Mouse (Mus musculus) intestine, embryonic 16.5 days (tissue): Measurements from ENCODE around the gene Srsf1. TPM values are rescaled to one million over a fixed set of nuclear protein-coding genes. Genes with fewer than 3 reads are reported as not detected.
A peak's percentile ranks its signal among the peaks of the same experiment; 100 is the strongest.

Experiments used
- ATAC-seq: fragments of 200-750 bp; cut with Nextera tagmentation; 2 replicates; pipeline ENCODE4 v1.8.0; 2017; ENCODE audit warnings: moderate TSS enrichment, moderate library complexity
- H3K27ac ChIP-seq: fragments of 300-500 bp; sonication (generic); 2 replicates; pipeline ENCODE4 v1.5.1; 2014; ENCODE audit warnings: mild to moderate bottlenecking, low read length
- H3K27me3 ChIP-seq: fragments of 300-500 bp; sonication (generic); replicated peaks from 2 replicates; pipeline ENCODE4 v1.6.1; 2014; ENCODE audit warnings: low read length, control low read depth, mixed read lengths; ENCODE audit not compliant: control insufficient read depth, insufficient read depth
- H3K36me3 ChIP-seq: fragments of 300-500 bp; sonication (generic); 2 replicates; pipeline ENCODE4 v1.6.1; 2014; ENCODE audit warnings: low read length, control low read depth; ENCODE audit not compliant: control insufficient read depth, insufficient read depth
- H3K4me1 ChIP-seq: fragments of 300-500 bp; sonication (generic); 2 replicates; pipeline ENCODE4 v1.6.1; 2014; ENCODE audit warnings: low read length, control low read depth, mixed read lengths; ENCODE audit not compliant: control insufficient read depth, insufficient read depth
- H3K4me2 ChIP-seq: fragments of 300-500 bp; sonication (generic); 2 replicates; pipeline ENCODE4 v1.6.1; 2014; ENCODE audit warnings: low read depth, low read length, control low read depth
- H3K4me3 ChIP-seq: fragments of 300-500 bp; sonication (generic); 2 replicates; pipeline ENCODE4 v1.5.1; 2014; ENCODE audit warnings: mild to moderate bottlenecking, low read length
- H3K9ac ChIP-seq: fragments of 300-500 bp; sonication (generic); 2 replicates; pipeline ENCODE4 v1.6.1; 2014; ENCODE audit warnings: low read depth, low read length
- H3K9me3 ChIP-seq: fragments of 300-500 bp; sonication (generic); 2 replicates; pipeline ENCODE4 v1.6.1; 2016; ENCODE audit warnings: low read length, control low read depth; ENCODE audit not compliant: control insufficient read depth
- WGBS: fragments of 180-500 bp; shearing (Covaris S2); extraction: QIAGEN DNeasy Blood & Tissue Kit; methylation state at CpG from one replicate; pipeline ENCODE4 v1.1.7; 2014; 5-methylcytosine and 5-hydroxymethylcytosine counted together
- polyA plus RNA-seq: library from polyadenylated mRNA; unstranded; fragments of >200 nt; fragmentation: Nextera tagmentation; extraction: Ambion mirVana; gene quantifications from 2 replicates; pipeline ENCODE4 v1.2.1, GENCODE M21; 2015

Gene Srsf1
- polyA plus RNA-seq, 1 experiment from 2014 or later, result 170 TPM

GRCm38 (mm10) chr11:88047871-88048531, 828 bp downstream of the Srsf1 start:
- Histone ChIP-seq H3K9me3 (no peaks in the 10 kb centered on the region), H3K36me3 (0 out of 2 replicates have a peak, but pooled peaks cover 2% of the 10 kb centered on the region), H3K27ac (peak overlapping the region; percentile 100), H3K9ac (peak overlapping the region; percentile 100), H3K4me1 (peaks cover 17% of the 10 kb centered on the region), H3K4me2 (peak overlapping the region; percentile 63), H3K4me3 (peak overlapping the region; percentile 97), H3K27me3 (no peaks in the 10 kb centered on the region)
- ATAC-seq, result peak; percentile 60
- WGBS, result under 1% methylated on average over 71 of the region's 76 CpGs

GRCm38 (mm10) chr11:88048961-88049670, 1.9 kb downstream of the Srsf1 start:
- Histone ChIP-seq H3K27ac (no peak overlapping the region), H3K27me3 (no peaks in the 10 kb centered on the region), H3K4me1 (peaks cover 17% of the 10 kb centered on the region), H3K36me3 (0 out of 2 replicates have a peak, but pooled peaks cover 2% of the 10 kb centered on the region), H3K4me3 (peak overlapping the region; percentile 97), H3K9ac (peak overlapping the region; percentile 100), H3K9me3 (no peaks in the 10 kb centered on the region), H3K4me2 (peak overlapping the region; percentile 63)
- 8% methylated on average over 26 of the region's 26 CpGs for WGBS
- ATAC-seq, result no peak

DNA sequence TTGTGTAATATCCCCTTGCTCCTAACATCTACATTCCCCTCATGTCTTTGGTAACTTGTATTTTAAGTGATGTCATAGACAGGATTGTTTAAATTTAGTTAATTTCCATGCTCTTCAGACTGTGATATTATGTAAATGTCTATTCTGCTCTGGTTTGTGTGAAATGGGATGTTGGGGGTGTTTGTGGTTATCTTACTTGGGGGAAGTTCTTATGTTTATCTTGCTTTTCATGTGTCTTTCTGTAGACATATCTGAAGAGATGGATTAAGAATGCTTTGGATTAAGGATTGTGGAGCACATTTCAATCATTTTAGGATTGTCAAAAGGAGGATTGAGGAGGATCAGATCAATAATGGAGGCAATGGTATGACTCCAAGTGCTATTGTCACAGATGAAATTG, 2.6 kb downstream of the Srsf1 start:
- Histone ChIP-seq H3K4me3 (peak overlapping the region; percentile 97; the same call in 1 of the 2 replicates), H3K4me1 (peaks cover 17% of the 10 kb centered on the region), H3K27ac (no peak overlapping the region), H3K9ac (peak overlapping the region; percentile 29; the same call in 1 of the 2 replicates), H3K9me3 (no peaks in the 10 kb centered on the region), H3K27me3 (no peaks in the 10 kb centered on the region), H3K36me3 (0 out of 2 replicates have a peak, but pooled peaks cover 2% of the 10 kb centered on the region), H3K4me2 (peak overlapping the region; percentile 63)
- no peak for ATAC-seq

- ATAC-seq, result no peak
- H3K27ac ChIP-seq, result no peak overlapping the region
- H3K4me1 ChIP-seq, result peaks cover 10% of the 10 kb centered on the region
- no peaks in the 10 kb centered on the region for H3K27me3 ChIP-seq
- H3K9ac ChIP-seq, result no peak overlapping the region
- 85% methylated on average over 4 of the region's 4 CpGs for WGBS
- H3K9me3 ChIP-seq, result no peaks in the 10 kb centered on the region
- 0 out of 2 replicates have a peak, but pooled peaks cover 2% of the 10 kb centered on the region for H3K36me3 ChIP-seq
- H3K4me3 ChIP-seq, result no peak overlapping the region
- no peak overlapping the region for H3K4me2 ChIP-seq
These were observed 5.5 kb downstream of the Srsf1 start for GRCm38 (mm10) chr11:88052638-88053037.

GRCm38 (mm10) chr11:88053821-88054220, 6.6 kb downstream of the Srsf1 start:
- H3K4me2 ChIP-seq, result no peak overlapping the region
- 0 out of 2 replicates have a peak, but pooled peaks have one; percentile 22 for ATAC-seq

DNA sequence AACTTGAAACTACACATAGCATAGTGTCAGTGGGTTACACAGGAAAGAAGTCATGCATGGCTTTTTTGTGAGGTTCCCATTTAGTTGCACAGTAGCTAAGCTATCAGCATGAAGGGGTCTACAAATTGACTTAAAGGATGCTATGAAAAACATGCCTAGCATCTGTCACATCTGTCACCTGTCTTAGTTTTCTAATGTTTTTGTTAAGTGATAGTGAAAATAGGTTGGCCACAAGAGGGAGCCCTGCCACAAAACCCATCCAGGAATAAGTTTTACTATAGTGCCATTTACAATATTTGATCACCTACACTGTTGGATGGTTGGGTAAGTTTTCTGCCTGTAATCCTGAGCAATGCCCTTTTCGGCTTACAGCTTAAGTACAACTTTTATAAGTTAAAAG, 7.4 kb downstream of the Srsf1 start:
- Histone ChIP-seq H3K27ac (no peak overlapping the region), H3K9me3 (no peaks in the 10 kb centered on the region), H3K36me3 (0 out of 2 replicates have a peak, but pooled peaks cover 2% of the 10 kb centered on the region), H3K9ac (no peak overlapping the region), H3K27me3 (no peaks in the 10 kb centered on the region), H3K4me3 (no peak overlapping the region), H3K4me2 (no peak overlapping the region), H3K4me1 (peaks cover 10% of the 10 kb centered on the region)
- WGBS, result 74% methylated on average over 1 of the region's 1 CpGs
- ATAC-seq, result 0 out of 2 replicates have a peak, but pooled peaks have one; percentile 22

More at GRCm38 (mm10) chr11:88053821-88054220, 6.6 kb downstream of the Srsf1 start:
- Histone ChIP-seq H3K4me1 (peaks cover 10% of the 10 kb centered on the region), H3K36me3 (0 out of 2 replicates have a peak, but pooled peaks cover 2% of the 10 kb centered on the region), H3K4me3 (no peak overlapping the region), H3K9ac (no peak overlapping the region), H3K27ac (no peak overlapping the region), H3K9me3 (no peaks in the 10 kb centered on the region), H3K27me3 (no peaks in the 10 kb centered on the region)
- 57% methylated on average over 3 of the region's 3 CpGs for WGBS

GRCm38 (mm10) chr11:88055777-88056176, 8.6 kb downstream of the Srsf1 start:
- Histone ChIP-seq H3K4me2 (no peak overlapping the region), H3K9ac (no peak overlapping the region), H3K4me3 (no peak overlapping the region), H3K27me3 (no peaks in the 10 kb centered on the region), H3K4me1 (peaks cover 4% of the 10 kb centered on the region; the same call in 1 of the 2 replicates), H3K9me3 (no peaks in the 10 kb centered on the region), H3K27ac (no peak overlapping the region), H3K36me3 (0 out of 2 replicates have a peak, but pooled peaks cover 2% of the 10 kb centered on the region)
- no peak for ATAC-seq
- WGBS, result 82% methylated on average over 2 of the region's 2 CpGs

DNA sequence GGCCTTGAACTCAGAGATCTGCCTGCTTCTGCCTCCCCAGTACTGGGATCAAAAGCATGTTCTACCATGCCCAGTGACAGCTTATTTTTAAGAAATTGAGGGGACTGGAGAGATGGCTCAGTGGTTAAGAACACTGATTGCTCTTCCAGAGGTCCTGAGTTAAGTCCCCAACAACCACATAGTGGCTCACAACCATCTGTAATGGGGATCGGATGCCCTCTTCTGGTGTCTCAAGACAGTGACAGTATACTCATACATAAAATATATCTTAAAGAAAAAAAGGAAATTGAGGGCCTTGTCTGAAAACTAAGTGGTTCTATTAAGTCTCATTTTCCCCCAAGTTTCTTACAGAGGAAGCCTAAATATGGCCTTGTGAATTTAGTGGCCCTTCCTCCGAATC, 10.6 kb downstream of the Srsf1 start:
- no peak for ATAC-seq
- WGBS, result 74% methylated on average over 2 of the region's 2 CpGs
- no peaks in the 10 kb centered on the region for H3K9me3 ChIP-seq
- no peak overlapping the region for H3K4me2 ChIP-seq
- H3K4me3 ChIP-seq, result no peak overlapping the region
- H3K4me1 ChIP-seq, result no peaks in the 10 kb centered on the region
- H3K27me3 ChIP-seq, result no peaks in the 10 kb centered on the region
- no peaks in the 10 kb centered on the region for H3K36me3 ChIP-seq
- no peak overlapping the region for H3K27ac ChIP-seq
- no peak overlapping the region for H3K9ac ChIP-seq

GRCm38 (mm10) chr11:88059141-88059540, 12.0 kb downstream of the Srsf1 start:
- Histone ChIP-seq H3K27me3 (no peaks in the 10 kb centered on the region), H3K27ac (no peak overlapping the region), H3K9me3 (no peaks in the 10 kb centered on the region), H3K9ac (no peak overlapping the region), H3K4me2 (no peak overlapping the region), H3K4me1 (no peaks in the 10 kb centered on the region), H3K36me3 (no peaks in the 10 kb centered on the region), H3K4me3 (no peak overlapping the region)
- 51% methylated on average over 2 of the region's 2 CpGs for WGBS
- peak; percentile 82 for ATAC-seq
